Mouse (Mus musculus): ENCODE results near the gene Ap1m1.

- no peak for TF ChIP-seq CTCF (IDR thresholded peaks at IDR 0.05; ENCODE audit: extremely low read depth, insufficient read length, insufficient replicate concordance, low read depth, low read length)
- no peak for TF ChIP-seq POLR2A (IDR thresholded peaks at IDR 0.05; ENCODE audit: low read depth, low read length)
Observed at GRCm38 (mm10) chr8:72285285-72285684, 45.5 kb downstream of the Ap1m1 start.

All from small intestine, adult 2 months (tissue).